Mouse (Mus musculus) E14TG2a.4 (cell line): ENCODE measurements at regions not wholly inside any gene's neighbourhood (a gene's known extent, or its start where the extent isn't known, plus 50 kb on each side); places are given as distances from the start of the nearest gene placed in this dataset.
A peak's percentile ranks its signal among the peaks of the same experiment; 100 is the strongest.

Source experiments
- H3K27me3 ChIP-seq: 2 replicates; pipeline ENCODE4 v1.6.1; 2014; ENCODE audit warnings: low read length, control low read depth; ENCODE audit not compliant: insufficient read depth
- H3K36me3 ChIP-seq: 2 replicates; pipeline ENCODE4 v1.6.1; 2014; ENCODE audit warnings: low read length, control low read depth; ENCODE audit not compliant: insufficient read depth
- H3K4me1 ChIP-seq: replicated peaks from 2 replicates; pipeline ENCODE4 v1.6.1; 2014; ENCODE audit warnings: low read depth, low read length, control low read depth
- H3K4me3 ChIP-seq: replicated peaks from 2 replicates; pipeline ENCODE4 v1.5.1; 2014; ENCODE audit warnings: mild to moderate bottlenecking, low read length
- H3K9me3 ChIP-seq: 2 replicates; pipeline ENCODE4 v1.6.1; 2014; ENCODE audit warnings: low read length, control low read depth
- CTCF ChIP-seq: conservative IDR thresholded peaks from 2 replicates; pipeline ENCODE4 v1.5.1; 2014; ENCODE audit warnings: low read length
- NANOG ChIP-seq: IDR thresholded peaks from 2 replicates; pipeline ENCODE4 v1.6.1; 2014; ENCODE audit warnings: borderline replicate concordance, low read length, mixed read lengths
- POU5F1 ChIP-seq: IDR thresholded peaks from 2 replicates; pipeline ENCODE4 v1.6.1; 2014; ENCODE audit warnings: low read length, borderline replicate concordance

DNA sequence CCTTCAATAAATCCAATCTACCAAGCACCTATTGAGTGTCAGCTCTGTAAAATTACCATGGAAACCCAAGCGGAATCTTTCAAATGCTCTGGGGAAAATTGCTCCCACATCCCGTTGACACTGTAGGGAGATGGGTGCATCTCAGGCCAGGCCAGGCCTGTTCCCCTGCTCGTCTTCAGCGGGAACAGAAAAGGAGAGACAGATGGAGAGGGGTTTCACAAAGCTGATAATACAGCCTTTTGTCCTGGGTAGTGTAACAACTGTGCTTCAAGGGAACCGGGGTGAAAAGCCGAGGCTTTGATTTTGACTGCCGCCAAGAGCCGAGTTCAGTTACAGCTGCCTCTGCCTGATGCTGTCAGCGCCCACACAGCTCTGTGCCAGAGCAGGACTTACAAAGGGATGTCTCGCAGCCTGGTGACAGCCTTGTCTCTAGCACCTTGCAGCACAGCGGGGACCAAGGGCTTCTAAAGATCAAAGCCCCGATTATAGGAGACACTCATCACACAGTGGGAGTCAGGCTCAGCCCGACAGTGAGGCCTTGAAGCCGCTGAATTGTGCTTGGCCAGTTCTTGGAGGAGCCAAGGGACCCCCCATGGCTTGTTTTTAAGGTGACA, 122.6 kb upstream of the Fstl4 start:
- peaks cover 4% of the 10 kb centered on the region; the same call in 1 of the 2 replicates for H3K27me3 ChIP-seq
- no peak overlapping the region for H3K4me3 ChIP-seq
- peaks cover 8% of the 10 kb centered on the region for H3K4me1 ChIP-seq
- H3K36me3 ChIP-seq, result no peaks in the 10 kb centered on the region
- TF ChIP-seq CTCF (no peak), POU5F1 (no peak), NANOG (peak; percentile 50; the same call in 1 of the 2 replicates)
- H3K9me3 ChIP-seq, result no peaks in the 10 kb centered on the region

DNA sequence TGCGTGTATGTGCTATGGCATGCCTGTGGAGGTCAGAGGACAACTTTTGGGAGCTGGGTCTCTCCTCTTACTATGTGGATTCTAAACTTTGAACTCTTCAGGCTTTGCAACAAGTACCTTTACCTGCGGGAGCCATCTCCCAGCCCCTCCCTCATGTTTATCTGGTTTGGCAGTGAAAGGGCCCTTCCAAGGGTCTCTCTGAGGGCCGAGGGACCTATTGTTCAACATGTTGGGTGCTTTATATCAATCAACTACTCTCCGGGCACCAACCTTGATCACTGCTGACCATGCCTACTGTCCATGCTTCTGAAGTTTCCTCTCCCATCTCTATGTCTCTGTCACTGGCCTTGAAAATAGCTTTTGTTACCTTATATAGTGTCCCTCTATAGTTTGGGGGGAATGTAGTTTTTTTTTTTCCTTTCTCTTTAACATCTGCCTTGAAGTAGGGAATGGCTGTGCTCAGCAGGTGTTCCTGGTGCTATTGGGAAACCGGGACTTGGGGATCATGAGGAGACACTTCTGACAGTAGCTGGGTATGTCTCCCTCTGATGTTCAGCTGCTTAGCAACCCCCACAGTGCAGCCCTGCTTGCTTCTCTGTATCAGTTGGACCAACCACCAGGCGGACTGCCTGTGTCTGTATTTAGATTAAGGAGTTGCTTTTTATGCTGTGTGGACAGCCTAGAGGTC, 120.2 kb upstream of the Fstl4 start:
- H3K36me3 ChIP-seq, result no peaks in the 10 kb centered on the region
- no peak overlapping the region for H3K4me3 ChIP-seq
- TF ChIP-seq NANOG, result no peak
- peaks cover 8% of the 10 kb centered on the region for H3K4me1 ChIP-seq
- H3K27me3 ChIP-seq, result no peaks in the 10 kb centered on the region
- H3K9me3 ChIP-seq, result peaks cover 6% of the 10 kb centered on the region; the same call in 1 of the 2 replicates

DNA sequence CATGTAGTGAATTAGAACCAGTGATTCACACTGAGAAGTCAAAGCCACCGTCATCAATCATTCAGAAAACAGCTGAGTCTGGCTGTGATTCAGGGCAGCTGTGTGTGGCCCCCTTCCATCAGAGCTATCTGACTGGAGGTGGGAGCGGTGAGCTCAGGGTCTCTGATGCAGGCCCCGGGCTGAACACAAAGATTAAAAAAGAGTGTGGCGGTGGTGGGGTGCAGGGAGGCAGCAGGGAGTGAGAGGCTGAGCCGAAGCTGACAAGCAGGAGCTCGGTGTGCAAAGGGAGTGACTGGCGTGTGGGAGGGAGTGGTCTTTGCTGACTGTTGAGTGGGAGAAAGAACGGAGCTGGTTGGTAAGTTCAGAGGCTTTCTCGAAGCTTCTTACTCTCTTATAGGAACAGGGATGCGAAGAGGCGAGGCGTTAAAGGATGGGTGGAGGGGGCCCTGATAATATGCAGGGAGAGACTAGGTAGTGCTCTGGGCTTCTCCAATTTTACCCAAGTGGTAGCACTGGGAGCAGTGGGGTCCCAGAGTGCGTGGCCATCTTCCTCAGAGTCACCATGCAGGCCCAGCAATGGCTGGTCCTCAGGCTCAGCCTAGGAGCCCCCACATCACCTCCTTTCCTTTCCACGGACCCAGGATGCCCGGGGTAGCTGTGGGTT, 116.1 kb upstream of the Fstl4 start:
- H3K36me3 ChIP-seq, result no peaks in the 10 kb centered on the region
- H3K4me3 ChIP-seq, result no peak overlapping the region
- H3K4me1 ChIP-seq, result no peaks in the 10 kb centered on the region; the same call in 1 of the 2 replicates
- peaks cover 6% of the 10 kb centered on the region; the same call in 1 of the 2 replicates for H3K9me3 ChIP-seq
- H3K27me3 ChIP-seq, result no peaks in the 10 kb centered on the region
- TF ChIP-seq NANOG (no peak), POU5F1 (no peak), CTCF (no peak)

DNA sequence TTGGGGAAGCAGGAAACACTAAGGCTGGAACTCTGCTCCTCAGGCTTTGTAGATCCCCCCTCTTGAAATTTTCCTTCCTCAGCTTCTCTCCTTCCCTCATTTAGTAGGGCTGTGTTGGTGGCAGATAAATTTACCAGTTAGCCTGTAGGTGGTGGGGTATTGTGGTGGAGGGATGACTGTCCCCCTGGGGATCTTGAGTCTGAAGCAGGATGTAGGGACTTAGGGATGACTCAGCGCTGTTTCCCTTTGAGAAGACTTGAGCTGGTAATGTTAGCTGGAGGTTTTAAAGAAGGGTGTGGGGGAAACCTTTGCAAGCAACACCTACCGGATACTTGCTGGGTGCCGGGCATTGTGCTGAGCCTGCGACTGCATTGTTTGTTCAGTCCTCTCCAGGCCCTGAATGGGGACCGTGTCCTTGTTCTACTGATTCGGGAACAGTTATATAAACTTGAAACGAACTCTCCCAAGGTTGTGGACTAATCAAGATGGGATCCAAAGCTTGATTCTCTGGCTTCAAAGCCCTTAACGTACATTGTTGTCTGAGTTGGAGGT, 115.5 kb upstream of the Fstl4 start:
- Histone ChIP-seq H3K4me3 (no peak overlapping the region), H3K36me3 (no peaks in the 10 kb centered on the region), H3K27me3 (no peaks in the 10 kb centered on the region), H3K9me3 (peaks cover 6% of the 10 kb centered on the region; the same call in 1 of the 2 replicates), H3K4me1 (no peaks in the 10 kb centered on the region; the same call in 1 of the 2 replicates)
- TF ChIP-seq POU5F1, result no peak
- no peak for TF ChIP-seq NANOG
- TF ChIP-seq CTCF, result no peak

DNA sequence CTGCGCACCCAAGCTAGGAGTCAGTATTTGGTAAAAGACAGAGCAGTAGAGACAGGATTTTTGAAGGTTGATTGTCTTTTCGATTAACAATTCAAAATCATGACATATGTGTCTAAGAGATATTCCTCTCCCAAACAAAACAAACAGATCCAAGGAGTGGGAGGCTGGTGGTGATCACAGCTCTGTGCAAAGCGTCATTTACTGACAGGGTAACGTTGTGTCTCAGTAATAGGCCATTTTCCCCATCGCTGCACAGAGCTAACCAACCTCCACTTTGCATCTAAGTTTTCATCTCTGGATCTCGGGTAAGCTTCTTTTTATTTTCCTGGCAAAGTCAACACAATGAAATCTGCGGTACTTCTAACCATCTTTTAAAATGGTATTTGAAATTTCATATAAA, 109.8 kb upstream of the Fstl4 start:
- H3K9me3 ChIP-seq, result peaks cover 4% of the 10 kb centered on the region; the same call in 1 of the 2 replicates
- no peak overlapping the region for H3K4me3 ChIP-seq
- H3K27me3 ChIP-seq, result no peaks in the 10 kb centered on the region
- TF ChIP-seq POU5F1, result no peak
- no peak for TF ChIP-seq NANOG
- TF ChIP-seq CTCF, result no peak
- H3K36me3 ChIP-seq, result no peaks in the 10 kb centered on the region
- no peaks in the 10 kb centered on the region for H3K4me1 ChIP-seq

DNA sequence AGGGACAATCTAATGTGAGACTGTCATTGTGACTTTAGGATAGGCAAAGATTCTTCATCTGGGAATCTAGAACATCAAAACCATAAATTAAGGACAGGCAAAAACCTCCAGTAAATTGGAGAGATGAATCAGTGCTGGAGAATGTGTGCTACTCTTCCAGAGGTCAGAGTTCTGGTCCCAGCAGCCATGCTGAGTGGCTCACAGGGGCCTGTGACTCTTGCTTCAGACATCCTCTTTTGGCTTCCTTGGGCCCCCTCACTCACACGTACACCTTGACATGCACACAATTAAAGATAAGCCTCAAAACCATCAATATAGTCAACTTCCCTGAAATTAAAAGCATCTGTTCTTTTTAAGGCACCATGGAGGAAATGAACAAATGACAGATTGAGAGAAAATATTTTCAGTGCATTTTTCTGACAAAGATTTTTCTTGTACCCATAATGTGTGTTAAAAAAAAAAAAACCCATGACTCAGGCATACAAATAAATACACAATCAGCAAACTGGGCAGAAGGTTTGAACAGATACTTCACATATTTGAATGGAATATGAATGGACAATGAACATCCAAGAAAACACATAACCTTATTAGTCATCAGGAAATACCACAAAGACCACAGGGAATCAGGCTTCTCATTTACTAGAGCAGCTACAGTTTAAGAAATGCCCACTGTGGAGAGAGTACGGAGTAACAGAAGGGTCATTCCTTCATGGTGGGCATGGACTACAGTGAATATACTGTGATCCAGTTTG, 108.5 kb upstream of the Fstl4 start:
- no peak for TF ChIP-seq NANOG
- TF ChIP-seq POU5F1, result no peak
- no peak for TF ChIP-seq CTCF
- no peaks in the 10 kb centered on the region for H3K36me3 ChIP-seq
- peaks cover 4% of the 10 kb centered on the region; the same call in 1 of the 2 replicates for H3K9me3 ChIP-seq
- no peak overlapping the region for H3K4me3 ChIP-seq
- H3K4me1 ChIP-seq, result no peaks in the 10 kb centered on the region
- H3K27me3 ChIP-seq, result no peaks in the 10 kb centered on the region

DNA sequence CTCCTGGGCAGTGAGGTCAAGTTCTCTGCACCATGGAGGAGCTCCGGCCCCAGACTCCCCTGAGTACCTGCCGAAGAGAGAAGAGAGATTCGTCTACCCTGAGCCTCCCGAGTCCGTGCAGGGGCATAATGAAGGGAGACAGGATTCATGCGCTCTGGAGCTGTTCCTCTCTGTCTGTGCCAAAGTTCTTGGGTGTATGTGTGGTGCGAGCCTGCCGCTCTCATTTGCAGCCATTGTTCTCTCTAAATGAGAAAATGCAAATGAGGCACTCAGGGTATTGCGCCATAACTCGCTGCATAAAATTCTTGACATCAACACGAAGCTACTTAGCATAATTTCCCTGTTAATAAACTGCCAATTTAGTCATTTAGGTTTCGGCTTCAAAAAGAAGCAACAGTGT, 103.2 kb upstream of the Fstl4 start:
- H3K9me3 ChIP-seq, result peaks cover 4% of the 10 kb centered on the region; the same call in 1 of the 2 replicates
- no peak overlapping the region for H3K4me3 ChIP-seq
- no peaks in the 10 kb centered on the region; the same call in 1 of the 2 replicates for H3K27me3 ChIP-seq
- H3K4me1 ChIP-seq, result no peaks in the 10 kb centered on the region
- H3K36me3 ChIP-seq, result no peaks in the 10 kb centered on the region
- TF ChIP-seq CTCF, result no peak
- no peak for TF ChIP-seq POU5F1
- TF ChIP-seq NANOG, result no peak
